Mouse (Mus musculus) cerebellum, adult 11 months (tissue): Measurements from ENCODE around the gene Rbp2.

ENCODE experiments used
- DNase-seq: peaks from one replicate; pipeline ENCODE4 v3.0.0; 2022

Rbp2 gene

DNA sequence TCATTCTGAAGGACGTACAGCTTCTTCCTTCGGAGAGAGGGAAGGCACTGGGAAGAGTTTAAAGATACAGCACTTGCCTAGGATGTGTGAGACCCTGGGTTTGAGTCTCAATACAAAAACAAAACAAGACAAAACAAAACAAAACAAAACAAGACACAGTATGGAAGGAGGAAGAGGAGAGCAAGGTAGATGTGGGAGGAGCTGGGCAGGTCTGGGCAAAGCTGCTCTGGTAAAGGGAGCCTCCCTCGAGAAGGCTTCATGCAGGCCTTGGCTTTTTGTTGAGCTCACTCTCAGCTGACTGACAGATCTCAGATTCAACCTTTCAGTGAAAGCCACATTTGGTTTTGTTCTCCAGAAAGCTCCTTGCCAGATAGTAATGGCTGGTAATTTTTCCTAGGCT is at the start of gene Rbp2:
Gene Rbp2, plus strand, starts transcription at position 301 of the 400 bp plus-strand sequence.
- DNase-seq = no peak

DNA sequence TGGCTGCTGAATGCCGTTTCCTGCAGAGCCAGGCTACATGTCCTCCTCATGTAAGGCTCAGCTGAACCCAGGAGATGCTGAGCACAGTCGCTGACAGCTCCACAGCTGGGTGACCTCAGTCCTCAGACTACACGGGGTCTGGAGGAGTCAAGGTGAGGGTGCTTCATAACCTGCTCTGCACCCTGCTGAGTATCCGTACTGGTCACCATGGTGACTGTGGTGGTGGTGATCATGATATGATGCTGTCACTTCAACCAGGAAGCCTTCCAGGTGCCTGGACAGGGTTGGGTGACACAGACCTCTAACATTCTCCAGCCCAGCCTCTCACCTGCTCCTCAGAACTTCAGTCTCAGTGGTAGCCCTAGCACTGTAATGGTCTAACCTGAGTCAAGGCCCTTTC is 48.1 kb upstream of the Rbp2 start:
- no peak for DNase-seq

DNA sequence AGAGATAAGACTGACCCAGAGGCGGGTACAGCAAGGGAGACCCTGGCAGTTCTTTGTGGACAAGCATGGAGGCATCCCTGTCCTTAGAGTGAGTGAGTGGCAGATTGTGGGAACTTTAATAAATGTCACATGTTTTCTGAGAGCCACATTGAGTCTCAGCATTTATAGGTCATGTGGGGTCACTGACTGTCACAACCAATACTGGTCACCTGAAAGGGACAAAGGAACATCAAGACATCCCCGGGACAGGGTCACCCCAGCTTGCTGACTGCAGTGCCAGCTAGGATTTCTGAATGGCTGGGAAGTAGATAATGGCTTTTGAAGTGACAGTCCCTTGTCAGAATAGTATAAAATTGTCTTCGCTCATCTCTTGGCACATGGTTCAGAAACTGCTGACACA is 46.8 kb upstream of the Rbp2 start:
- no peak for DNase-seq

GRCm38 (mm10) chr9:98442638-98443037 is 43.3 kb upstream of the Rbp2 start:
- DNase-seq = no peak

DNA sequence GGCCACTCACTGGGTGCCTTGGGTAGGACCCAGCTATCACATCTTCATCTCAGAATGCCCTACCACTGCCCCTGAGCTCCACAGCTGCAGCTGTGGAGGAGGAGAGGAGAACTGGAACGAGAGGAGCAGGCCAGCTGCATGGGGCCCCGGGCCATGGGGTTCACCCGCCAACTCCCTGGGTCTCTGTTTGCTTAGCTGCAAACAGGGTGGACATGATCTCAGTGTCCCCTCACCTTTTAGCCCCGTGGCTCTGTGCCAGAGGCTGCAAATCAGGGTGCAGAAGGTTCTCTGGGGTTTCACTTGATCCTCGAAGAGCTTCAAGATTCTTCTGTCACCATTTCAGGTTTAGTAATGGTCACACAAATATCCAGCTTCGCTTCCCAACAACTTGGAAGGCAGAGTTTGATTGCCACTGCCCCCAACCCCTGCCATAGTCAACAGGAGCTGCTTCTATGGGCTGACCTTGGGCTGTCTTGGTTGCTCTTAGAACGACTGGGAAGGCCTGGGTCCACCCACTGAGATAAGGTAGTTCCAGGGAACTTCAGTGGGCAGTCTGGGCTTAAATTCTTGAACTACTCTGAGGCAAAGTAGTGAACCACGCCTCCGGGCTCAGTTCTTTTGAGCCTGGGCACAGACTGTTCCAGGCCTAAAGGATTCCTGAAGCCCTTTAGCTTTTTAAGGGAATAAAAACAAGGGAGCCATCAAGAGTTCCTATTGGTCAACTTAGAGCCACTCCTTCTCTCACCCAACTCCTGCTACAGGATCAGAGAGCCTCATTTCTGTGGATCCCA is 40.4 kb upstream of the Rbp2 start:
- DNase-seq = no peak

DNA sequence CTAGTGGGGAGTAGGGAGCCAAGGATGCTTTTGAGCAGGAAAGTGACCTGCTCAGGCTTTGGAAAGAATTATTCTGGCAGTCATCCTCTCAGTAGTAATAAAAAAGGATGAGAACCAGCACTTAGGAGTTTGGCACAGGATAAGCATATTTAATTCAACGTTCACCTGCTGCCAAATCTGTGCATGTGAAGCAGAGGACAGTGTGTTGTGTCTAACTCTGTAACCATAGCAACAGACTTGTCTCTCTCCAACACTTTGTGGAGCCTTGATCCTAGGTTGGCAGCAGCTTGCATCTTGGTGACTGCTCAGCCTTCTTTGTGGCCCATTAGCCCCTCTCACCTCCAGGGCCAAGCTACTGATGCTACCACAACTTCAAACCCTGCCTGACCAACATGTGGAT is 34.9 kb upstream of the Rbp2 start:
- no peak for DNase-seq

- no peak for DNase-seq
These were observed 19.2 kb upstream of the Rbp2 start for GRCm38 (mm10) chr9:98466709-98467108.

DNA sequence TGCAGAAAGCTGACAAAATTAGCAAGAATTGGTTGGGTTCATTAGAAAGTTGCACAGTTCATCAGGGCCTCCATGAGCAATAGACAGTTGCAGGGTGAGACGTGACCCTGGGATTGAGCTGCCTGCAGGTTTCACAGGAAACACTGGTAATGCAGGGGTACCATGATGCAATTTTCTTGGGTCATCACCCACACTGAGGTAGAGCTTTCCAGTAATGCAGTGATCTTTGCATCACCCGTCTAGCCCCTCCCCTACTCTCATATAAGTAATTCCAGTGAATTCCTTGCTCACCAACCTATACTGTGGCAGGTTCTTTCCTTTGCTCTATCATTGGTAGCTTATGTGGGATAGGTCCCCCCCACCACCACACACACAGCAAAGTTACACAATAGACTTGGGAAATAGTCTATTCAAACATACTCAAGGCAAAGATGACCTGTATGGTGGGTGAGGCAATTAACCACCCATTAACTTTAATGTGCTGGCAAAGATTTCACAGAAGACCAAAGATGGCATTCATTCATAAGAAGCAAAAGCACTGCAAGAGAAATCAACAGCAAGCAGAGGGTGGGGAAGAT is 5.7 kb upstream of the Rbp2 start:
- no peak for DNase-seq

DNA sequence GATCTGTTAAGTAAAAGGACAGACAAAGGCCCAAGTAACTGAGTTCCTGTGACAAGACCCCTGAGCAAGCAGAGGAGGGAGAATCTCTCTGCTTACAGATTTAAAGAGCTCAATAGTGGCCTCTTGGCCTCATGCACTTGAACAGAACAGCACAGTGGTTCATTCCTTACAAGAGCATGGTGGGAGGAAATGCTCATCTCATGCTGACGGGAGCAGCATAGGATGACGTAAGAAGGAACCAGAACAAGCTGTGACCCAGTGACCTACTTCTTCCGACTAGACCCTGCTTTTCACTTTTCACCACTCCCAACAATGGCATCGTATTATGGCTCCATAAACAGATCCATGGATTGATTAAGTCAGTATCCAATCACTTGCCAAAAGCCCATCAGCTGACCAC is 3.7 kb upstream of the Rbp2 start:
- no peak for DNase-seq

DNA sequence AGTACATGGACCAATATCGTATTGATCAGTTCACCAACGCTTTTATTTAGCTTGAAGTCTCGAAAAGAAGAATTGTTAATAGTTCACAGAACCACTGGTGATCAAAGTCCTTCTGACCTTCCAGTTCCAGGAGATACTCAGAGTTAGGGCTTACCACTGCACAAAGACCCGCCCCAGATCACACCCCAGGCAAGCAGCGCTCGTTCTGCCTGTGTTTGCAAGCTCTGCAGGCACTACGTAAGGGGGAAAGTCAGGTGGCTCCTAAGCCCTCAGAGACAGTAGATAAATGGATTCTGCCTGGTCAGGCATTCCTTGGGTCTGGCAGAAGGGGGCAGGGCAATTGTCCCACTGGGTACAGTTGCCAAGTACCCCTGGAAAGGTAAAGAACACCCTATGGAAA is 895 bp upstream of the Rbp2 start:
- no peak for DNase-seq

- DNase-seq = no peak
These were observed 1.4 kb downstream of the Rbp2 start for GRCm38 (mm10) chr9:98487273-98487672.

DNA sequence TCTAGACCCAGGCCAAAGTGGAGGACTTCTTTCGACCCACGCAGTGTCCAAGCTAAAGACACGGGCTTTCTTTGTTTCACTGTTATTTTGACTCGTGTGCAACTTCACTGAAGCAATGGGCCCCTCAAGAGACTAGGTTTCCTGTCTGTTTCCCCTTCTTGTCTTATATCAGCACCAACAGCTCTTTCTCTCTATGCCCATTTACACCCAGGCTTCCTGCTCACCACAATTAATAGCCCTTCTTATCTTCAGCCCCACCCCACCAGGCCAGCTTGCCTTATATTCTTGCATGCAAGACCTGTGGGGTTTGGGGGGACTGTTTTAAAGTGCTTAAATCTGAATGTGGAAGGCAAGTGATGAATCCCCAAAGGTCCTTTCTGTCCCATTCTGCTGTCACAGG is 3.6 kb downstream of the Rbp2 start:
- DNase-seq = no peak

GRCm38 (mm10) chr9:98490128-98490527 is 4.2 kb downstream of the Rbp2 start:
- no peak for DNase-seq

- no peak for DNase-seq
These were observed 5.2 kb downstream of the Rbp2 start for GRCm38 (mm10) chr9:98491071-98491470.

DNA sequence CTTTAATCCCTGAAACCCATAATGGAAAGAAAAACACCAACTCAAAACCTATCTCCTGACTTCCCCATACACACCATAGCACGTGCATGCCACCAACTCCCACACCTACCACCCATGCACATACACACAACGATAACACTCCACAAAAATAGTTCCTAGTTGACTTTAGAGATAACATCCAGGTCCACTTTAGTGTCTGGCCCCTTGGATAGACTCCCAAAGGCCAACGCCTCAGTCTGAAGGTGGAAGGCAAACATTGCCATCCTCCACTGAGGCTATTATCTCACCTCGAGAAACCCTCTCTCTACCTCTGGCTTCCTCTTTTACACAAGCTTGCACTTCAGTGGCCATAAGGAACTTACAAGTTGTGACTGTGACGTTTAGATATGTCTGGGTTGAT is 6.3 kb downstream of the Rbp2 start:
- DNase-seq = no peak

DNA sequence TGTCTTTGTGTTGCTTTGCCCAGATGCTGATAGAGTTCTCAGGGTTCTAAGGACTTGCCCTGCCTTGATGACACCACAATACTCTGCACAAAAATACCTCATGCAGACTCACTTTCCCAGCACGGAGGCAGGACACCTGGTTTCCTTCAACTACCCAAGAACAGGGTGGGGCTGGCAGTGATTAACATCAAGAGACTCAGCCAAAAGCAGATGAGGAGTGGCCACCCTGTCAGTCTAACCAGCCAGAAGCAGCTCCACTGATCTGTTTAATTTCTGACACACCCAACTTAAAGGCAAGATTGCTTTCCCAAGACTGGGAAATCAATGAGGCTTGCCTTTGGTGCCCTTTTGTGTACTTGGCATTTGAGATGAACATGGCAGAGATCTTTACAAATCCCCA is 6.9 kb downstream of the Rbp2 start:
- DNase-seq = no peak

- no peak for DNase-seq
These were observed 11.2 kb downstream of the Rbp2 start for GRCm38 (mm10) chr9:98497157-98497556.

GRCm38 (mm10) chr9:98497990-98498389 is 12.1 kb downstream of the Rbp2 start:
- DNase-seq = no peak

DNA sequence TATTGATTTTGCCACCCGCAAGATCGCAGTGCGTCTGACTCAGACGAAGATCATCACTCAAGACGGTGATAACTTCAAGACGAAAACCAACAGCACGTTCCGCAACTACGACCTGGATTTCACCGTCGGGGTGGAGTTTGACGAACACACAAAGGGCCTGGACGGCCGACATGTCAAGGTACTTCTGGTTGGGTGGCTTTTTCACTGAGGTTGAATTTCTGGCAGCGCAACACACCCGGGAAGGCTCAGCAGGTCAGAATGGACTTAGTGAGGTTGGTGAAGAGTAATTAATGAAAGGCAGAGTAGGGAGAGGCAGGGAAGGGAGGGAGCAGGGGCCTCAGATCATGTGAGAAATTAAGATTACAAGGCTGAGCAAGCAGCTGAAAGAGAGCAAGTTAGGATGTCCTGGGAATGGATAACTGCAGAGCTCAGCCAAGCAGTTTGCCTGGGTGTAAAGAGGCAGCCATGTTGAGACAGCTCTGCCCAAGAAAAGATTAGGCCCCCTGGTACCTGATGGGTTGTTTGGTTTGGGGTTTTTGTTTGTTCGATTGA is 12.9 kb downstream of the Rbp2 start:
- no peak for DNase-seq

GRCm38 (mm10) chr9:98499601-98500000 is 13.7 kb downstream of the Rbp2 start:
- DNase-seq = no peak

- DNase-seq = no peak
These were observed 21.6 kb downstream of the Rbp2 start for GRCm38 (mm10) chr9:98507480-98507879.

DNA sequence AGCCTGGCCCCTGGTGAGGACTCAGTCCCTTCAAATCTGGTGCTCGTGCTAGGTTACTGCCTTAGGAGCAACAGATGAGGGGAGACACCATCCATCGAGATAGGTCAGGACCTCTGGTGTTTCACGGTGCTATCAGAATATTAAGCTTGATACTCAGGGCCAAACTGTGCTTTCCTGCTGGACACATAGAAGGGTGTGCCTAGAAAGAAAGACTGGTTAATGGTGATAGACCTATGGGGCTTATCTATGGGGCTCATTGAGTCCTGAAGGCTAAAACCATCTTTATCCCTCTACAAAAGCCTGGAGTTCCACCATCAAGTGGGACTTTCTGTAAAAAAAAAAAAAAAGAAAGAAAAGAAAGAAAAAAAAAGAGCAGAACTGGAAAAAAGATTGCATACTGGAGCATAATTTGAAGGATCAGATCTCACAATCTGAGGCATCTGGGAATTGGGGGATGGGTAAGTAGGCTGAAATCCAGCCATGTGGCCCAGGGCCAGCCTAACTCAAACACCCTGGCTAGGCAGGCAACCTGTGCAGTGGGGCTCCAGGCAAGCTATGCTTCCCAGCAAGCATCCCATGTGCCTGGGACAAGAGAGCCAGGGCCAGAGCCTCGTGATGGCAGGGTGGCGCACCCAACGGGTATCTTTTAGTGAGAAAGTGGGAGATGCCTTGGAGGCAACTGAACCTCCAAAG is 24.6 kb downstream of the Rbp2 start:
- DNase-seq = no peak

DNA sequence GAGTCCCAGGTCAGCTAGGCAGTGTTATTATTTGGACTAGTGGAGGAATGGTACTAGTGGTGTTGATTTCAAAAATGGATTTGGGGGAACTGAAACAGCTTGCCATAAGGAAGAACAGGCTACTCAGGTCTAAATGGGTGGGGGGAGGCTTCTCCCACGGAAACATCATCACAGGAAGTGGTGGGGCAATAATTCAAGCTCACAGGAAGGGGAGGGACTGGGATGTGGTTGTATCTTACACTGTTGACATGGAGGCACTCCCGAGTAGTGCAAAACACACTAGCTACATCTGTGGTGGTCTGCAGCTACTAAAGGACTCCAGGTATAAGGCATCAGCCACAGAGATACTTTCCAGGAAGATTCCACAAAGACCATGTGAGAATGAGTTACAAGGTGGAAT is 38.0 kb downstream of the Rbp2 start:
- DNase-seq = no peak
